Mouse (Mus musculus): ENCODE data around the gene Necab3. TPM values are rescaled to one million over a fixed set of nuclear protein-coding genes. Genes with fewer than 3 reads are reported as not detected.

Gene Necab3
- 5.1 TPM in 2 replicates for polyA plus RNA-seq (2015; fragmentation: Nextera tagmentation; extraction: Ambion mirVana)

DNA sequence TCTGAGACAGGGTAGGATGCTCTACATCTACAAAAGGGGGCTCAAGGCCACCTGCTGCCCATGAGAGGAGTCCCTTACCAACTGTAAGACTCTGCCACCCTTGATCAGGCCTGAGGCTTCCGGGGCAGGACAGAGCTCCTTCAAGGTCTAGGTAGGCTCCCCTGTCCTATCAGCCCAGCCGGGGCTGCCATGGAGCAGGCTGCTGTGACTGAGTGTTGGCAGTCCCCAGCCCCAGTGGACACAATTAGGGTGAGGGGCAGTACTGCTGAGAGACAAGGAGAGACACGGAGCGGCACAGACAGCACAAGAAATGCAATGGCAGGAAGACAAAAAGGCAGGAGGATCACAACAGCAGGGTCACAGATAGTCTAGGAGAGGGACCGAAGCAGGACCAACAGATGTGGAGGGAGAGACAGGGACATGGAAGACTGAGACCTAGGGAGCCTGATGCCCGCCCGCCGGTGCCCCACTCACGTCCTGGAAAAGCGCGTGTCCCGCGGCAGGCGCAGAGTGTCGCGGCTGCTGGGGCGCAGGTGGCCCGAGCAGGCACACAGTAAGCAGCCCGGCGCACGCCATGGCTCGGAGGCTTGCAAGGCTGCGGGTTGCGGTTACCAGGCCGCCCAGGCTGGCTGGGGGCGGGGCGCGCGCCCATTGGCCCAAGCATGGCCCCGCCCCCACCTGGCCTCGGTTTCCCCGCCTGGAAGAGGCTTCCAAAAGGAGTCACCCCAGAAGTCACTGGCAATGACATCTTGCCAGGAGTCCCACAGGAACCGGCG is at the start of gene Necab3:
Necab3 (minus strand) TSS at position 627 of the 776 bp plus-strand sequence.
- DNase-seq (ENCODE audit: low spot score): peak; percentile 72

DNA sequence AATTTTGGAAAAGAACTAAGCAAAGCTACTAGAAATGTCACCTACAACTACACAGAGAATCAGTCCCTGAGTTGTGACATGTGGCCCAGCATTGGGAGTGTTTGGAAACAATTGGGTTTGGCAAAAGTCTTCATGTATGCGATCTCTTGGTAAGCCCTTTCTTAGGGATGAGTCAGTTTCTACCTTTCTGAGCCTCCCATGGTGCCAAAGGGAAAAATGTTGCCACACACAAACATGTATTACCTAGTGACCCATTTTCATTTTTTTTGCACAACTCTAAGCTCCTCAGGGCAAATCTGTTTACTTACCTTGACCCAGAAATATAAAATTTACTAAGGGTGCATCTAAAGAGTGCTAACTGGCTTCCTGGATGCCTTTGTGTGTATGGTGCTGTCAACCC is 48.3 kb upstream of the Necab3 start:
- no peak for DNase-seq (ENCODE audit: low spot score)

DNA sequence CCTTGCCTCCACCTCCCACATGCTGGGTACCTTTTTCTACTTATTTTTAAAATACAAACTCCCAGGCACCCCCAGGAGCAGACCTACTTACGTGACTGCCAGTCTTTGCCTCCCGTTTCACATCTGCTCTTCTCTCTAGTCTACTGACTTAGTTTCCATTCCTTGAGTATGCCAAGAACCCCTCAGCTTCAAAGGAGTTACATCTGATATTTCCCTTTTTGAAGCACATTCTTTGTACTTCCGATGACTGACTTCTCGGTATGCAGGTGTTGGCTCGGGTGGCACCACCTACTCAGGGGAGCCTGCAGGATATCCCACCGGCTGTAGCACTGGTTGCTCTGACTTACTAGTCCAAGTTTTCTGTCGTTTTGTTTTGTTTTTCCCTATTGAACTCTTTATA is 45.5 kb upstream of the Necab3 start:
- DNase-seq (ENCODE audit: low spot score): peak; percentile 85

DNA sequence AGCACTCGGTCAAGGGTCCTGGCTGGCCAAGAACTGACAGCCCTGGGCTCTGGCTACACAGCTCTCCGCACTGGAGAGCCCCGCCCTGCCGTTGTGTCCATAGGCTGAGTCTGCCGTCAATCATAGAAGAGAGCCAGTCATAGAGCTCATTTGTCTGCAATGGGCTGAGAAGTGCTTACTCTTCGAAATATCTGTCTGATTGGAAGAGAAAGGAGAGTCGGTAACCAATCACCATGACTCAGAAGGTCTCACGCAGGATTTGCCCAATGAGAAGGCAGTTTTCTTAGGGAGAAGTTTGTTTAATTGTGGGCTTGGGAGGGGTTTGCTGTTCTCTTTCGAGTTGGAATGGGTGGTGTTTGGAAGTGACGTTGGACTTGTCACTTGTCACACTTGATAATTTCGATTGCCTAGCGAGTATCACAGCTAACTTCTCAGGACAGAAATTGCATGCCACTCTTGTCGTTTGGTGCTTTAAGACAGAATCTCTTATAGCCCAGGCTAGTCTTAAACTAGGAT is 45.0 kb upstream of the Necab3 start, which contains the start of gene Pxmp4:
Pxmp4 (minus strand) TSS at position 71 of the 516 bp plus-strand sequence.
- peak; percentile 97 for DNase-seq (ENCODE audit: low spot score)

DNA sequence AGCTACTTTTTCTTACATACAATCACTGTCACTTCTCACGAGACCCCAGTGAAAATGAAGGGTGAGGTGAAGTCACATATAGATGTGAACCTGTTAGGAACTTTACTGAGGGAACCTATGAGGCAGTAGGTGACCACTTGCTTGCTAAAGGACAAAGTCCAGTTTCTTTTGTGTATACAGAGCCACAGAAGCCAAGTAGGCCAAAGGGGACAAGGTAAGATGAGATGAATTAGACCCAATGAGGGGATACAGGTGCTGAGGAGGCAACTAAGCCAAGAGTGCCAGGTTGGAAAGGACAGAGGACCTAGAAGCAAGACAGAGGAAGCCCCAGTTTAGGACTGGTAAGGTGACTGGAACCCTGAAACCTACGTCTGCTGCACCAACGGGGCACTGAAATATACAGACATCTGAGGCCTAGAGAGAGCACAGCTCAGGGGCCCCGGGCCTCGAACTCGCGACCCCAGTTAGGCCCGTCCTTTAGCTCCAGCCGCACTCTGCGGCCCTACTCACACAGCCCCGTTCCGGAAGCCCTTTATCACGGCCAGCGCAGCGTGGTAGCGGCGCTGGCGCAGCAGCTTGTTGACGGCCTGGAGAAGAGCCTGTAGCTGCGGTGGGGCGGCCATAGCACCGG is 44.4 kb upstream of the Necab3 start:
- DNase-seq (ENCODE audit: low spot score): no peak

DNA sequence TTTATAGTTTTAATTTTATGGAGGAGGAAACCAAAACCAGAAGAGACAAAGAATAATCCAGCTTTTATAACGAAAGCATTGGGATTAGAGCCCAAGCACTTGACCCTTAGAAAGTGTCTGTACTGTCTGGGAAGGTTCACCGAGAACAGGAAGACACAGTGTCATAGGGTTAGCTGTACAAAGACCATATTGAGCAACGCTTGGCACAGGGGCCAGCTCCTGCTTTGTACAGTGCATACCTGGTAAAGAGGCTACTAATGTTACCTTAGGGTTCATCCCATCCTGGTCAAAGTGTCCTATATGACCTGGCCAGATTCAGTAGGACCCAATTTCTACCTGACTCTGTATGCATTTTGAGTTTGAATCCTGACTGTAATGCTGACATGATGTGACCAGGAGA is 42.6 kb upstream of the Necab3 start:
- no peak for DNase-seq (ENCODE audit: low spot score)

DNA sequence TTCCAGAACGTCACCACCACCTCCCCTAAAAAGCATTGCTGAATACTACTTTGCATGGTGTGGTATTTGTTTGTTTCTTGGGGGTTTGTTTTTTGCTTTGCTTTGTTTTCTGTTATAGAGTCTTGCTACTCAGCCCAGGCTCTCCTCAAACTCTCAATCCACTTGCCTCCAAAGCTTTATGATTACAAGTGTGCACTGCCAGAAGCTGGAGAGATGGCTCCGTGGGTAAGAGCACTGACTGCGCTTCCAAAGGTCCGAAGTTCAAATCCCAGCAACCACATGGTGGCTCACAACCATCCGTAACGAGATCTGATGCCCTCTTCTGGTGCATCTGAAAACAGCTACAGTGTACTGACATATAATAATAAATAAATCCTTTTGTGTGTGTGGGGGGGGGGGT is 41.9 kb upstream of the Necab3 start:
- no peak for DNase-seq (ENCODE audit: low spot score)

DNA sequence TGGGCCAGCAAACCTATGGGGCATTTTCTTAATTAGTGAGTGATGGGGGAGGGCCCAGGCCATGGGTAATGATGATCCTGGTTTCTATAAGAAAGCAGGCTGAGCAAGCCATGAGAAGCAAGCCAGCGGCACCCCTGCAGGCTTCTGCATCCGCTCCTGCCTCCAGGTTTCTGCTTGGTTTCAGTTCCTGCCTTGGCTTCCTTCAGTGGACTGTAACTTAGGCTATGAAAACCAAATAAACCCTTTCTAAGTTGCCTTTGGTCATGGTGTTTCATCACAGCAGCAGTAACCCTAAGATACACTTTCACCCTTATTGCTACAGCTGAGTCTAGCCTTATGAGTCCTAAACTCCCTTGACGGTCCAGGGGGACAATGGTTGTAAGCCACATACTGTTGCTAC is 38.7 kb upstream of the Necab3 start:
- DNase-seq (ENCODE audit: low spot score): no peak

DNA sequence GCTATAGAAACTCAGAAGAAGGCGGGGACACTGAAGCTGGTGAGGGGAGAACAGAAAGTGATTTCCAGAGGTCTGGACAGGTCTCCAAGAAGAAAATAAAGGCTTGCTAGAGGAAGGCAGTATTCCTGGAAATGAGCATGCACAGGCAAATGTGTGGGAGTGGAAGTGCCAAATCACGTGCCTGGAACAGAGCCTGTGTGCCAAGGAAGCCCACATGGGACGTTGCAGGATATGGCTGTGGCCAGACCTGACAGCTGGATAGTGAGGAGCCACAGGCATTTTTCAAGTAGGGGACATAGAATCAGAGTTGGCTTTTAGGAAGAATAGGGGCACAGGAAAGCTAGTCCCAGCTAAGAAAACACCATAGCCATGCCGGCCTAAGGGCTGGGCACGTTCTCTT is 37.1 kb upstream of the Necab3 start:
- no peak for DNase-seq (ENCODE audit: low spot score)

DNA sequence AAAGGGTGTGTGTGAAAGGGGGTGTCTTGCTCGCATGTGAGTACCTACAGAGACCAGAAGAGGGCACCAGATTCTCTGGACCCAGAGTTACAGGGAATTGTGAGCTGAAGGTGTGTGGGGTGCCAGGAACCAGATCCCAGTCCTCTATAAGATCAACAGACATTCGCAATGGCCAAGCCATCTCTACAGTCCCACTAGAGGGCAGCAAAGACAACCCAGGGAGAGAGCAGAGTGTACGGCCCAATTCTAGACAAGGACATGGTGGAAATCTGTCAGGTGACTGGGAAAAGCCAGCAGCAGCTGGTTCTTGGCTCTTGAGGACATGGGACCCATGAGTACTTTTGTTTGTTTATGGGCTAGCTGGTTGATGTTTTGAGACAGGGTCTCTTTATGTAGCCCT is 34.3 kb upstream of the Necab3 start:
- DNase-seq (ENCODE audit: low spot score): peak; percentile 58

DNA sequence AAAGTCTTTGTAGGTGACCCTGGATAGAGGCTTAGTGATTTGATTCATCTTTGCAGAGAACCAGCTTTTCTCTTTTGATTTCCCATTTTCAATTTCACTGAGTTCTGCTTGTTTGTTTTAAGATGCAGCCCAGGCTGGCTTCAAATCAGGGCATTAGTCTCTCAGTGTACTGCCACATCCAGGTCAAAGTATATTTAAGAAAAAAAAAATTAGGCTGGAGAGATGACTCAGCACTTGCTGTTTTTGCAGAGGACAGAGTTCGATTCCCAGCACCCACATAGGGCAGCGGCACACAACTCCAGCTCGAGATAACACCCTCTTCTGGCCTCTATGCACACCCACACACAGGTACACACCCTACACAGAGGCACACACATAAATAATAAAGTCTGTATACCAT is 32.5 kb upstream of the Necab3 start:
- no peak for DNase-seq (ENCODE audit: low spot score)

DNA sequence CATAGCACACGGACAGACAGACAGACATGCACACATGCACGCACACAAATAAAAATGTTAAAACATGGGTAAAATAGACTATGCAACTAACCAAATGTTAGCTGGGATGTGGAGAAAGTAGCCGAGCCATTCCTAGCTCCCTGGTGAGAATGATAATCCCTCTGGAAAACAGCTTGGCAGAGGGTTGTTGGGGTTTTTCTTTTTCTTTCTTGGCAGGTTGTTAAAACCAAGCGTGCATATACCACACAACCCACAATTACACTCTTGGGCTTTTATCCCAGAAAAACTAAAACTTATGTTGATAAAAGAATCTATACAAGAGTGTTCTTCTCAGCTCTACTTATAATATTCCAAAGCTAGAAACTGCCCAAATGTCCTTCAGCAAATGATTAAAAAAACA is 30.4 kb upstream of the Necab3 start:
- DNase-seq (ENCODE audit: low spot score): no peak

DNA sequence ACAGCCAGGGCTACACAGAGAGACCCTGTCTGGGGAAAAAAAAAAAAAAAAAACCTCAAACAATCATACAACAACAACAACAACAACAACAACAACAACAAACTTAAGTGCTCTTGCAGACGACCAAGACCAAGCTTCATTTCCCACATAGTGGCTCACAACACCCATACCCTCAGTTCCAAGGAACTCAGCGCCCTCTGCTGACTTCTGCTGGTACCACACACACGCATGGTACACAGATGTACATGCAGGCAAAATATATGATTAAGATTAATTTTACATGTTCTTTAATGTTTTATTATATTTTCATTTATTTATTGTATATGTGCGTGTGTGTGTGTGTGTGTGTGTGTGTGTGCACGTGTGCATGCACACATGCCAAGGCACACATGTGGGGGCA is 27.7 kb upstream of the Necab3 start:
- DNase-seq (ENCODE audit: low spot score): peak; percentile 68

DNA sequence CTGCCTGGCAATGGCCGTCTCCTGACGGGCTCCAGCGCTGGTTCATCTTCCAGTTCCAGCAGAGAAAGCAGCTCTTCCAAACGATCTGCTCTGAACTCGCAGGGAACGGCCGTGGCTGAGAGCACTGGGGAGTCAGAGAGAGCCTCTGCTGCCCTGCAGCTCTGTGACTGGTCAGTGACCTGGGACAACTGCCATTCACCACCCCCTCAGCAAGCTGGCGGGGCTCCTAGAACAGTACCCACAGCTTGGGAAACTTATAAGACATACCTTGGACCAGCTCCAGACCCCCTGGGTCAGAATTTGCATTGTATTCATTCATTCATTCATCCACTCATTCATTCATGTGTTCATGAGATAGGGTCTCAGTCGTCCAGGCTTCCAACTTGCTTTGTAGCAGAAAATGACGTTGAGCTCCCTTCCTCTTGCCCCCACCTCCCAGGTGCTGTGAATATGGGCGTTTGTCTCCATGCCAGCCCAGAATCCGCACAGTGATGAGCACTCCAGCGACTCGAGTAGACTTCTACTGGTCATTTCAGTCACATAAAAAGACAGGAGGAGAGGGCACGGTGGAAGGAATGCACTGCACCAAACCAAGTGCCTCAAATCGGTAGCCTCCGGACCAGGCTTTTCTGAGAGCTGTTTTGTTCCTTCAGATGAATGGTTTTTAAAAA is 26.4 kb upstream of the Necab3 start:
- DNase-seq (ENCODE audit: low spot score): no peak

DNA sequence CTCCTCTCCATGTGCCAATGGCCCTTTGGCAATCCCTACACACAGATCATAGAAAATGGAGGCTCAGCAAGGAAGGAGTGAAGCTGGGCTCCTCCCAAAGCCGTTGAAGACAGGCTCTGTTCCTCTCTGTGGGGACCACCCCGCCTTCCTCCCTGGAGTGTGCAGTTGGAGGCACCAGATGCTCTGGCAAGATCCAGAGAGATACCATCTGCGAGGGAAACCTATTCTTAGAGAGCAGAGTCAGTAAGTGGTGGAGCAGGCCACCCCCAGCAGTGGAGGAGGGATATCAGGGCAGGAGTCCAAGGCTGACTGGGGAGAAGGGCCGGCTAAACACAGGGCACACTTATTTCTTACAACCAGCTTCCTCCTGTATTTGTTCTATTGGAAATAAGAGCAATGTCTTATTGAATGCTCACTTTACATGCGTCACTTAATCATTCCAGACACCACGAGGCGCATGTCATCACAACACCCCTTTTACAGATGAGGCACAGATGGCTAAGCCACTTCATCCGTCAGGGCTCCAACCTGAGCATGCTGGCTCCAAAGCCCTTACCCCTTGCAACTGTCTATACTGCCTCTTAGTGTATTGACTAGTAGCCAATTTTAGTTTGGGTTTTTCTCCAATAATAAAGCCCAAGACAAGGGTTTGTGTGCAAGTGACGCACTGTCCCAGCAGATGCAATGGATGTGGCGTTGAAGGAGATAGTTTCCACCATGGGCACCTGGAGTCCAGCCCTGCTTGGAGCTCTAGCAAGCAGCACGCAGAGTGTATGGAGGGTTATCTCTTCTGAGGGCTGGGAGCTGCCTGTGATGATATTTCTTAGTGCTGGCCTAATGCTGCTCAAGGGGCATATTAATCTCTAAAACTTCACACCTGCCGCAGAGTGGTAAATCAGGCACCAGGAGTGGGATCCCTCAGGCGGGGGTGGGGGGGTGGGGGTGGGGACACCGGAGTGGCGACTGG is 25.5 kb upstream of the Necab3 start:
- DNase-seq (ENCODE audit: low spot score): no peak

DNA sequence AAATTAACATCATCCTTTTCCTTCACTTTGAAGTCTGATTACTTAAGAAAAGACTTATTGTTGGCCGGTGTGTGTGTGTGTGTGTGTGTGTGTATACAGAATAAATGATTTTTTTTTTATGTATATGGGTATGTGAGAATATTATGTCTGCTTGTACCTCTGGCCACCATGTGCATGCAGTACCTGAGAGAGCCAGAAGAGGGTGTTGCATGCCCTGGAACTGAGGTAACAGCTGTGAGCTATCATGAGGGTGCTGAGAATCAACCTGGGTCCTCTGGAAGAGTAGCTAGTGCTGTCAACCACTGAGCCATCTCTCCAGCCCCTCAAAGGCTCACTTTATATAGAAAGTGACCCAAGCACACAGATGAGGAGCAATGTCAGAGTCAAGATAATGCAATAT is 22.7 kb upstream of the Necab3 start:
- DNase-seq (ENCODE audit: low spot score): no peak

DNA sequence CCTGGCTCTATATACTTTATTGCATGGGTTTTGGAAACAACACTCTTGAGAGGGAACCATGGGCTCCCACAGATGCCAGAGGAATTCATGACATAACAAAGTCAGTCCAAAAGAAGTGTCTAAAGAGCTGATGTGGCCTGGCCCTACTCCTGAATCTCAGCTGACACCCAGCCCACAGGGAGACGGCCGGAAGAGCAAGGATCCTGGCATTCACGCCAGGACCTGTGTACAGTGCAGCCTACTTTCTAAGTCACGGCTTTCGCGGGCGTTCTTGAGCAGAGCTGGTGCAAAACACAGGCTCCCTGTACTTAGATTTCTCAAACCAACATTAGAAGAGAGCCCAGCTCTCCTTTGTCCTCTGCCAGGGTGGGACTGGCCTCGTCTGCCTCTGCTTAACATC is 21.9 kb upstream of the Necab3 start:
- DNase-seq (ENCODE audit: low spot score): no peak

DNA sequence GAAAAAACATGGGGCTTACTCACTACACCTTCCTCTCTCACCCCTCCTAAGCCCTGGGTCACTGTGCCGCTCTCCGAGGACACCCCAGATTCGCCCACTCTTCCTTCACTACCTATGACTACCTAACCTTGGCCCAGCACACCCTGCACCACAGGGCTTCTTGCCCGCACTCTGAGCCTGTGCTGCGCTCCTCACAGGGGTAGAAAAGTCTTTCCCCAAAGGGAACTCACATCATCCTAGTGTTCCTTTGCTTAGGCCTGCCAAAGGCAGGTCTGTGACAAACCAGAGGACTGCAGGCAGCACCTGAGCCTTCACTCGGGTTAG is 19.0 kb upstream of the Necab3 start:
- no peak for DNase-seq (ENCODE audit: low spot score)

DNA sequence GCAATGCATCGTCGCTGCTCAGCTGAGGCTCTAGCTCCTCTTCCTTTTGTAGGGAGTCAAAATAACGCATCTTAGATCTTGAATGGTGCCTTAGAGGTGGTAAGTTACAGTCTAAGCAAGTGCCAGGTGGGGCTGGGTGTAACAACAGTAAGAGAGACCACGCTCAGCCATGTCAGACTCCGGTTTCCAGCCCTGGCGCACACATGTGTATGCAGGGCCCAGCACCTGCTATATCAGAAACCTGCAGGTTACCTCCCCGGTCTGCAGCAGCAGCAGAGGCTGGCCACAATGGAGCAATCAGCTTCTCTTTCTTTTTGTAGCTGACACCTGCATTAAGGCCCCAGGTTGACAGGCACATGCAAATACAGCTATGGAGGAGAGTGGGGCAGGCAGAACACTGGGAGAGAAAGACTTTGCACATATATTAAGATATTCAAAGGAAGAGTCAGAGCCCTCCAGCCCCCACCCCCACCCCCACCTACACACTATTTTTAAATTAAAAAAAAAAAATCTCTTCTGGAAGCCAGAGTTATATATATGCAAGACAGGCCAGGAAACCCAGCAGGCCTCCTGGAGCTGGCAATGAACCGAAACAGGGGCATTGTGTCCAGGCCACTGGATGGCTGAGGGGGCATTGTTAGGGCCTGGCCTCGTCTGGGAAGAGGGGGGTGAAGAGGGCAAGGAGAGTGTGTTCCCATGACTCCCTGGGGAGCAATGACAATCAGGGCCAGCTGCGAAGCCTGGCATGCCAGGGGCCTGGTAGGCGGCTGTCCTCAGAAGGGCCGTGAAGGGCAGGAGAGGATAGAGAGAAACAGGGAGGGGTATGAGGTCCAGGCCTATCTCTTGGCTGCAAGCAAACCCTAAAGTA is 18.4 kb upstream of the Necab3 start:
- peak; percentile 83 for DNase-seq (ENCODE audit: low spot score)

DNA sequence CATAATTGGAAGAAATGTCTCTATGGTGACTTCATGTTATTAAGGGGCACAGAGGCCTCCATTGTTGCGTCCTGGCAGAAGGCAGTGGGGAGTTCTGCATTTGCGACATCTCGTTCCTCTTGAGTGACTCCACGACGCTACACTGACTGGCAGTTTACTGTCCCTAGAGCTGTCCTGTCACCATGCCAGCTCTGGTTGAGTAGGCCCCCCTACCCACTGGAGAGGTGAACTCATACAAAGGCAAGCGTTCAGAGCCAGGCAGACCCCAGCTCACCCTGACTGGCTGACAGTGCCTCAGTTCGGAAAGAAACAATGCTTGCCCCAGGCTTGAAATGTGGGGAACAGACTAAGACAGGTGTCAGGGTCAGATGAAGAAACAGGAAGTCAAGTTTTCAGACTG is 15.6 kb upstream of the Necab3 start:
- no peak for DNase-seq (ENCODE audit: low spot score)
